8 mouse cellular contexts compared by ENCODE assay signal in genomic region chr3:116007941-116008440, GRCm38 (mm10). TPM values are rescaled to one million over a fixed set of nuclear protein-coding genes. Genes with fewer than 3 reads are reported as not detected.
DNase-seq lines count a peak whose midpoint lies in the region; ATAC-seq and TF ChIP-seq lines count a peak whose summit lies in the region.

No protein-coding gene starts in this region.

- H3K36me3 ChIP-seq in embryonic facial prominence, embryonic 15.5 days, result peaks cover 8% of the 10 kb centered on the region; the same call in 1 of the 2 replicates
- peaks cover 11% of the 10 kb centered on the region for H3K36me3 ChIP-seq in limb, embryonic 14.5 days (ENCODE audit: control insufficient read depth, insufficient read depth, low read length)
- H3K36me3 ChIP-seq in midbrain, embryonic 16.5 days (ENCODE audit: control insufficient read depth, insufficient read depth, low read length), result no peaks in the 10 kb centered on the region

- H3K27ac ChIP-seq in bone marrow, adult 2 months (ENCODE audit: control insufficient read depth, insufficient read depth, low read depth, low read length, poor library complexity), result peak overlapping the region; percentile 82
- peak overlapping the region; percentile 86 for H3K27ac ChIP-seq in embryonic facial prominence, embryonic 15.5 days (replicated peaks)
- H3K27ac ChIP-seq in limb, embryonic 14.5 days (replicated peaks; ENCODE audit: low read depth, low read length), result peak overlapping the region; percentile 78
- H3K27ac ChIP-seq in midbrain, embryonic 16.5 days (ENCODE audit: low read length), result peak overlapping the region; percentile 80

- no peak for TF ChIP-seq CTCF in bone marrow, adult 2 months (IDR thresholded peaks at IDR 0.05; ENCODE audit: control insufficient read depth, insufficient read depth, low read length)

- no peaks in the 10 kb centered on the region for H3K9me3 ChIP-seq in embryonic facial prominence, embryonic 15.5 days (replicated peaks)
- H3K9me3 ChIP-seq in limb, embryonic 14.5 days (ENCODE audit: control insufficient read depth, low read length), result no peaks in the 10 kb centered on the region
- no peaks in the 10 kb centered on the region for H3K9me3 ChIP-seq in midbrain, embryonic 16.5 days (replicated peaks; ENCODE audit: control insufficient read depth, low read length, poor library complexity, severe bottlenecking)

- TF ChIP-seq POLR2A in bone marrow, adult 2 months (IDR thresholded peaks at IDR 0.05; ENCODE audit: borderline replicate concordance, control insufficient read depth, low read depth, low read length), result no peak
- no peak for TF ChIP-seq POLR2A in limb, embryonic 14.5 days (IDR thresholded peaks at IDR 0.05; ENCODE audit: borderline replicate concordance, extremely low read depth, insufficient read depth, insufficient read length)

- peak overlapping the region; percentile 86 for H3K4me2 ChIP-seq in embryonic facial prominence, embryonic 15.5 days (replicated peaks)
- H3K4me2 ChIP-seq in limb, embryonic 14.5 days (replicated peaks; ENCODE audit: low read depth, low read length, severe bottlenecking), result peak overlapping the region; percentile 77
- peak overlapping the region; percentile 80 for H3K4me2 ChIP-seq in midbrain, embryonic 16.5 days (ENCODE audit: low read length)

- DNase-seq in B cell, adult 2 months, result peak; percentile 55 to 56
- DNase-seq in heart, adult 8-10 months (ENCODE audit: low spot score), result peak; percentile 72
- DNase-seq in kidney, adult 8-10 months, result peak; percentile 79 to 83
- peak; percentile 81 for DNase-seq in limb, embryonic 14.5 days (ENCODE audit: low spot score)
- DNase-seq in spleen, postnatal 4 days (ENCODE audit: low spot score in 2 of 2), result peak; percentile 42 to 69

- ATAC-seq in embryonic facial prominence, embryonic 15.5 days (ENCODE audit: insufficient number of reproducible peaks, low FRiP score, low TSS enrichment, low read depth), result peak; percentile 48
- peak; percentile 69 for ATAC-seq in limb, embryonic 14.5 days (ENCODE audit: low FRiP score, low read depth)
- peak; percentile 78 for ATAC-seq in midbrain, embryonic 16.5 days

- H3K4me3 ChIP-seq in bone marrow, adult 2 months (replicated peaks; ENCODE audit: control insufficient read depth, low read depth, low read length), result peak overlapping the region; percentile 82
- H3K4me3 ChIP-seq in embryonic facial prominence, embryonic 15.5 days (replicated peaks), result peak overlapping the region; percentile 85
- peak overlapping the region; percentile 90 for H3K4me3 ChIP-seq in limb, embryonic 14.5 days (replicated peaks; ENCODE audit: low read length)
- peak overlapping the region; percentile 73 for H3K4me3 ChIP-seq in midbrain, embryonic 16.5 days (ENCODE audit: low read depth, low read length)

- H3K4me1 ChIP-seq in bone marrow, adult 2 months (ENCODE audit: control insufficient read depth, insufficient read depth, low read length), result no peaks in the 10 kb centered on the region; the same call in 1 of the 2 replicates
- H3K4me1 ChIP-seq in embryonic facial prominence, embryonic 15.5 days, result peaks cover 6% of the 10 kb centered on the region; the same call in 1 of the 2 replicates
- H3K4me1 ChIP-seq in limb, embryonic 14.5 days (ENCODE audit: control insufficient read depth, insufficient read depth, low read length), result no peaks in the 10 kb centered on the region
- H3K4me1 ChIP-seq in midbrain, embryonic 16.5 days (ENCODE audit: control insufficient read depth, insufficient read depth, low read length), result peaks cover 33% of the 10 kb centered on the region

- under 1% methylated on average over 12 of the region's 12 CpGs for WGBS in bone marrow, adult 2 months
- 0% methylated on average over 12 of the region's 12 CpGs for WGBS in embryonic facial prominence, embryonic 15.5 days
- WGBS in limb, embryonic 14.5 days, result 0% methylated on average over 12 of the region's 12 CpGs
- WGBS in midbrain, embryonic 16.5 days, result 0% methylated on average over 12 of the region's 12 CpGs

- H3K27me3 ChIP-seq in embryonic facial prominence, embryonic 15.5 days, result no peaks in the 10 kb centered on the region
- no peaks in the 10 kb centered on the region for H3K27me3 ChIP-seq in limb, embryonic 14.5 days (ENCODE audit: control insufficient read depth, insufficient read depth, low read length)
- H3K27me3 ChIP-seq in midbrain, embryonic 16.5 days (ENCODE audit: control insufficient read depth, insufficient read depth, low read depth, low read length), result no peaks in the 10 kb centered on the region

- peak overlapping the region; percentile 78 for H3K9ac ChIP-seq in embryonic facial prominence, embryonic 15.5 days
- H3K9ac ChIP-seq in limb, embryonic 14.5 days (ENCODE audit: low read depth, low read length, severe bottlenecking), result peak overlapping the region; percentile 87
- peak overlapping the region; percentile 89 for H3K9ac ChIP-seq in midbrain, embryonic 16.5 days (ENCODE audit: low read depth, low read length)

RNA-seq across cellular contexts. Expression of gene Extl2, which starts 0.7 kb away (rescaled TPM):
- 0.45 and 1.8 TPM in 2 replicates for polyA plus RNA-seq in bone marrow, adult 2 months (2011; ENCODE audit: insufficient read depth, insufficient read length, low replicate concordance, missing spikeins)
- 18.5 and 19.3 TPM in 2 replicates for polyA plus RNA-seq in embryonic facial prominence, embryonic 15.5 days (2015; fragmentation: Nextera tagmentation; extraction: Ambion mirVana)
- 10 to 100 TPM; 13.1 to 17.8 (median 15.4) TPM for total RNA-seq in heart, adult 8-10 months (2022)
- 8.6 and 9.2 TPM in 2 replicates for polyA plus RNA-seq in limb, embryonic 14.5 days (2012; rRNA removed)
- 19.4 and 20.1 TPM in 2 replicates for polyA plus RNA-seq in limb, embryonic 14.5 days (2014; fragmentation: Nextera tagmentation; extraction: Ambion mirVana)
- 30.0 and 30.1 TPM in 2 replicates for polyA plus RNA-seq in midbrain, embryonic 16.5 days (2015; fragmentation: Nextera tagmentation; extraction: Ambion mirVana)

RNA-seq across cellular contexts. Expression of gene Slc30a7, which starts 0.8 kb away (rescaled TPM):
- polyA plus RNA-seq in bone marrow, adult 2 months (2011; ENCODE audit: insufficient read depth, insufficient read length, low replicate concordance, missing spikeins), result 3.7 and 4.1 TPM in 2 replicates
- 30.3 and 35.0 TPM in 2 replicates for polyA plus RNA-seq in embryonic facial prominence, embryonic 15.5 days (2015; fragmentation: Nextera tagmentation; extraction: Ambion mirVana)
- total RNA-seq in heart, adult 8-10 months (2022), result 10 to 100 TPM; 10.0 to 17.4 (median 10.9) TPM
- 34.3 and 38.1 TPM in 2 replicates for polyA plus RNA-seq in limb, embryonic 14.5 days (2012; rRNA removed)
- 39.8 and 43.9 TPM in 2 replicates for polyA plus RNA-seq in limb, embryonic 14.5 days (2014; fragmentation: Nextera tagmentation; extraction: Ambion mirVana)
- polyA plus RNA-seq in midbrain, embryonic 16.5 days (2015; fragmentation: Nextera tagmentation; extraction: Ambion mirVana), result 14.2 and 19.5 TPM in 2 replicates

Comparison
In these comparisons a context has a peak if more than half of its experiments do, and no peak if none do; other contexts are left out.
1. Peak in every context shown above with its lines: DNase-seq, ATAC-seq, H3K4me3 ChIP-seq and H3K27ac ChIP-seq.